Mouse (Mus musculus): ENCODE measurements around the gene Bad. TPM values are rescaled to one million over a fixed set of nuclear protein-coding genes. Genes with fewer than 3 reads are reported as not detected.
A peak's percentile ranks its signal among the peaks of the same experiment; 100 is the strongest.

The Bad gene
- polyA plus RNA-seq, 1 experiment from 2014 or later, result 70.9 TPM

GRCm38 (mm10) chr19:6939106-6940002 lies 2.3 kb upstream of the Bad start:
- Histone ChIP-seq H3K27ac (ENCODE audit: low read depth, low read length) (no peak overlapping the region), H3K4me2 (replicated peaks; ENCODE audit: low read depth, low read length) (no peak overlapping the region), H3K4me1 (ENCODE audit: control insufficient read depth, insufficient read depth, low read length) (peaks cover 9% of the 10 kb centered on the region), H3K9ac (ENCODE audit: low read depth, low read length) (no peak overlapping the region), H3K9me3 (ENCODE audit: control insufficient read depth, low read length) (no peaks in the 10 kb centered on the region), H3K27me3 (ENCODE audit: control insufficient read depth, insufficient read depth, low read length) (peaks cover 19% of the 10 kb centered on the region), H3K36me3 (ENCODE audit: control insufficient read depth, insufficient read depth, low read length) (no peaks in the 10 kb centered on the region), H3K4me3 (ENCODE audit: low read length) (no peak overlapping the region)
- 89% methylated on average over 20 of the region's 20 CpGs for WGBS
- ATAC-seq (ENCODE audit: low FRiP score, low TSS enrichment), result no peak

- Histone ChIP-seq H3K9me3 (ENCODE audit: control insufficient read depth, low read length) (no peaks in the 10 kb centered on the region), H3K36me3 (ENCODE audit: control insufficient read depth, insufficient read depth, low read length) (no peaks in the 10 kb centered on the region), H3K4me3 (ENCODE audit: low read length) (peak overlapping the region; percentile 88), H3K27me3 (ENCODE audit: control insufficient read depth, insufficient read depth, low read length) (peaks cover 5% of the 10 kb centered on the region), H3K4me1 (ENCODE audit: control insufficient read depth, insufficient read depth, low read length) (peaks cover 9% of the 10 kb centered on the region), H3K4me2 (replicated peaks; ENCODE audit: low read depth, low read length) (peak overlapping the region; percentile 98), H3K9ac (ENCODE audit: low read depth, low read length) (peak overlapping the region; percentile 86), H3K27ac (ENCODE audit: low read depth, low read length) (peak overlapping the region; percentile 98; the same call in 1 of the 2 replicates)
- WGBS, result 22% methylated on average over 28 of the region's 29 CpGs
- ATAC-seq (ENCODE audit: low FRiP score, low TSS enrichment), result peak; percentile 11
Observed at GRCm38 (mm10) chr19:6940396-6941351, 987 bp upstream of the Bad start.

- Histone ChIP-seq H3K4me2 (replicated peaks; ENCODE audit: low read depth, low read length) (peak within 1 kb of the TSS; percentile 98), H3K27me3 (ENCODE audit: control insufficient read depth, insufficient read depth, low read length) (no peaks in the 10 kb centered on the region), H3K9ac (ENCODE audit: low read depth, low read length) (peak within 1 kb of the TSS; percentile 86), H3K36me3 (ENCODE audit: control insufficient read depth, insufficient read depth, low read length) (0 out of 2 replicates have a peak, but pooled peaks cover 4% of the 10 kb centered on the region), H3K4me1 (ENCODE audit: control insufficient read depth, insufficient read depth, low read length) (peaks cover 9% of the 10 kb centered on the region), H3K27ac (ENCODE audit: low read depth, low read length) (peak within 1 kb of the TSS; percentile 98), H3K9me3 (ENCODE audit: control insufficient read depth, low read length) (no peaks in the 10 kb centered on the region), H3K4me3 (ENCODE audit: low read length) (peak within 1 kb of the TSS; percentile 88)
- WGBS, result under 1% methylated on average over 27 of the region's 27 CpGs
- ATAC-seq (ENCODE audit: low FRiP score, low TSS enrichment), result peak; percentile 91
Observed at GRCm38 (mm10) chr19:6942249-6942691, 609 bp downstream of the Bad start, which contains the start of gene Gpr137. Gpr137 (minus strand) TSS chr19:6942480.

- 32% methylated on average over 5 of the region's 5 CpGs for WGBS
- H3K9ac ChIP-seq (ENCODE audit: low read depth, low read length), result peak overlapping the region; percentile 86
- peak overlapping the region; percentile 98; the same call in 1 of the 2 replicates for H3K27ac ChIP-seq (ENCODE audit: low read depth, low read length)
- no peaks in the 10 kb centered on the region for H3K9me3 ChIP-seq (ENCODE audit: control insufficient read depth, low read length)
- peak; percentile 14 for ATAC-seq (ENCODE audit: low FRiP score, low TSS enrichment)
- H3K4me3 ChIP-seq (ENCODE audit: low read length), result peak overlapping the region; percentile 88
- peaks cover 9% of the 10 kb centered on the region for H3K4me1 ChIP-seq (ENCODE audit: control insufficient read depth, insufficient read depth, low read length)
- no peaks in the 10 kb centered on the region for H3K27me3 ChIP-seq (ENCODE audit: control insufficient read depth, insufficient read depth, low read length)
- peak overlapping the region; percentile 98 for H3K4me2 ChIP-seq (replicated peaks; ENCODE audit: low read depth, low read length)
- 0 out of 2 replicates have a peak, but pooled peaks cover 4% of the 10 kb centered on the region for H3K36me3 ChIP-seq (ENCODE audit: control insufficient read depth, insufficient read depth, low read length)
Observed at GRCm38 (mm10) chr19:6942764-6943163, 1.1 kb downstream of the Bad start.

GRCm38 (mm10) chr19:6943709-6944108 lies 2.0 kb downstream of the Bad start:
- H3K9ac ChIP-seq (ENCODE audit: low read depth, low read length), result no peak overlapping the region
- WGBS, result 91% methylated on average over 6 of the region's 6 CpGs
- H3K4me2 ChIP-seq (replicated peaks; ENCODE audit: low read depth, low read length), result no peak overlapping the region
- H3K27ac ChIP-seq (ENCODE audit: low read depth, low read length), result no peak overlapping the region
- H3K27me3 ChIP-seq (ENCODE audit: control insufficient read depth, insufficient read depth, low read length), result no peaks in the 10 kb centered on the region
- no peak overlapping the region for H3K4me3 ChIP-seq (ENCODE audit: low read length)
- 0 out of 2 replicates have a peak, but pooled peaks cover 4% of the 10 kb centered on the region for H3K36me3 ChIP-seq (ENCODE audit: control insufficient read depth, insufficient read depth, low read length)
- no peaks in the 10 kb centered on the region for H3K9me3 ChIP-seq (ENCODE audit: control insufficient read depth, low read length)
- H3K4me1 ChIP-seq (ENCODE audit: control insufficient read depth, insufficient read depth, low read length), result peaks cover 9% of the 10 kb centered on the region
- no peak for ATAC-seq (ENCODE audit: low FRiP score, low TSS enrichment)

- H3K9ac ChIP-seq (ENCODE audit: low read depth, low read length), result no peak overlapping the region
- H3K36me3 ChIP-seq (ENCODE audit: control insufficient read depth, insufficient read depth, low read length), result 0 out of 2 replicates have a peak, but pooled peaks cover 4% of the 10 kb centered on the region
- H3K4me2 ChIP-seq (replicated peaks; ENCODE audit: low read depth, low read length), result no peak overlapping the region
- no peak overlapping the region for H3K4me3 ChIP-seq (ENCODE audit: low read length)
- peaks cover 9% of the 10 kb centered on the region for H3K4me1 ChIP-seq (ENCODE audit: control insufficient read depth, insufficient read depth, low read length)
- ATAC-seq (ENCODE audit: low FRiP score, low TSS enrichment), result no peak
- WGBS, result 49% methylated on average over 4 of the region's 4 CpGs
- H3K27me3 ChIP-seq (ENCODE audit: control insufficient read depth, insufficient read depth, low read length), result no peaks in the 10 kb centered on the region
- no peaks in the 10 kb centered on the region for H3K9me3 ChIP-seq (ENCODE audit: control insufficient read depth, low read length)
- no peak overlapping the region for H3K27ac ChIP-seq (ENCODE audit: low read depth, low read length)
Observed at GRCm38 (mm10) chr19:6947742-6948141, 6.1 kb downstream of the Bad start.

GRCm38 (mm10) chr19:6948186-6948585 lies 6.5 kb downstream of the Bad start:
- Histone ChIP-seq H3K36me3 (ENCODE audit: control insufficient read depth, insufficient read depth, low read length) (peaks cover 8% of the 10 kb centered on the region; the same call in 1 of the 2 replicates), H3K27ac (ENCODE audit: low read depth, low read length) (no peak overlapping the region), H3K4me2 (replicated peaks; ENCODE audit: low read depth, low read length) (no peak overlapping the region), H3K9me3 (ENCODE audit: control insufficient read depth, low read length) (no peaks in the 10 kb centered on the region), H3K4me3 (ENCODE audit: low read length) (no peak overlapping the region), H3K4me1 (ENCODE audit: control insufficient read depth, insufficient read depth, low read length) (peaks cover 14% of the 10 kb centered on the region), H3K27me3 (ENCODE audit: control insufficient read depth, insufficient read depth, low read length) (no peaks in the 10 kb centered on the region), H3K9ac (ENCODE audit: low read depth, low read length) (no peak overlapping the region)
- 83% methylated on average over 4 of the region's 4 CpGs for WGBS
- ATAC-seq (ENCODE audit: low FRiP score, low TSS enrichment), result no peak

GRCm38 (mm10) chr19:6949532-6949931 lies 7.9 kb downstream of the Bad start:
- peaks cover 15% of the 10 kb centered on the region for H3K4me1 ChIP-seq (ENCODE audit: control insufficient read depth, insufficient read depth, low read length)
- H3K9me3 ChIP-seq (ENCODE audit: control insufficient read depth, low read length), result no peaks in the 10 kb centered on the region
- no peak overlapping the region for H3K4me3 ChIP-seq (ENCODE audit: low read length)
- no peak overlapping the region; the same call in 1 of the 2 replicates for H3K4me2 ChIP-seq (replicated peaks; ENCODE audit: low read depth, low read length)
- 0 out of 2 replicates have a peak overlapping the region, but pooled peaks have one; percentile 73 for H3K9ac ChIP-seq (ENCODE audit: low read depth, low read length)
- H3K27ac ChIP-seq (ENCODE audit: low read depth, low read length), result no peak overlapping the region
- no peak for ATAC-seq (ENCODE audit: low FRiP score, low TSS enrichment)
- H3K36me3 ChIP-seq (ENCODE audit: control insufficient read depth, insufficient read depth, low read length), result peaks cover 15% of the 10 kb centered on the region
- WGBS, result 83% methylated on average over 5 of the region's 5 CpGs
- H3K27me3 ChIP-seq (ENCODE audit: control insufficient read depth, insufficient read depth, low read length), result no peaks in the 10 kb centered on the region
